Mouse (Mus musculus): ENCODE data around the gene Zfp967.
"Not testable (repeated sequence)": the region's sequence is repeated elsewhere in the genome, so short reads cannot be mapped to it uniquely, and the experiment has no call there.

Gene Zfp967

DNA sequence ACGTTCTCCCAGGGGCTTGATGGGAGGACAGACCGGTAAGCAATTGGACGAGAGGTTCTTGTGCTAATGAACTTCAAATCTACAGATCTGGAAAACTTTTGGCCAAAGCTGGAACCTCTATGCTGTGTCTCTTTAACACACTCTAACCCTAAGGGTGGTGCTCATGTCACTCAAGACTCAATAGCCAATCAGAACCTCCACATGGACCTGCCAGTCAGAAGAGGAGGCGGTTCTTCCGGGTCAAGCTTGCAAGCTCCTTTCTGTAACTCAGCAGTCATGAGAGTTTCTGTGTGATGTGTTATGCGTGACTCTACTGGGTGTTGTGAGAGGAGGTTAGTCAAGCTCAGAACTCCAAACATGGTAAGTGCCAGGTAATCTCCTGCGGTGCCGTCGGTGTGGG is at the start of gene Zfp967:
Zfp967 (plus strand) TSS at position 301 of the 400 bp plus-strand sequence.
- not testable (repeated sequence) for DNase-seq (ENCODE audit: extremely low spot score, low read depth, low spot score)

DNA sequence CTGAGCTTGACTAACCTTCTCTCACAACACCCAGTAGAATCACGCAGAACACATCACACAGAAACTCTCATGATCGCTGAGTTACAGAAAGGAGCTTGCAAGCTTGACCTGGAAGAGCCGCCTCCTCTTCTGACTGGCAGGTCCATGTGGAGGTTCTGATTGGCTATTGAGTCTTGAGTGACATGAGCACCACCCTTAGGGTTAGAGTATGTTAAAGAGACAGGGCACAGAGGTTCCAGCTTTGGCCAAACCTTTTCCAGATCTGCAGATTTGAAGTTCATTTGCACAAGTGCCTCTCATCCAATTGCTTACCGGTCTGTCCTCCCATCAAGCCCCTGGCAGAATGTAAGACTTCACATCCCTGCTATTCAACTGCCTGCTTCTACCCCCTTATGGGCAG is 34.2 kb upstream of the Zfp967 start, which contains the start of gene Gm14434:
Gm14434 (minus strand) TSS at position 101 of the 400 bp plus-strand sequence.
- not testable (repeated sequence) for DNase-seq (ENCODE audit: extremely low spot score, low read depth, low spot score)

Measured in hindlimb bud, embryonic 11.5 days (tissue).